Mouse (Mus musculus) kidney, adult 8-10 months (tissue): ENCODE measurements around the gene Ace2.

Source experiments
- DNase-seq, 2 experiments: peaks; one replicate each; pipeline ENCODE4 v3.0.0; 2022

The Ace2 gene

GRCm38 (mm10) chrX:164139032-164139431, at the start of gene Ace2:
Ace2 (plus strand) TSS chrX:164139332.
- no peak for DNase-seq

GRCm38 (mm10) chrX:164089916-164090315, 49.2 kb upstream of the Ace2 start:
- DNase-seq: peak in 1 of 2 experiments; percentile 57

- no peak for DNase-seq
Observed at GRCm38 (mm10) chrX:164092300-164093169, 46.6 kb upstream of the Ace2 start.

- DNase-seq: no peak
Observed at GRCm38 (mm10) chrX:164093435-164093834, 45.7 kb upstream of the Ace2 start.

- no peak for DNase-seq
Observed at GRCm38 (mm10) chrX:164095838-164096237, 43.3 kb upstream of the Ace2 start.

- DNase-seq: no peak
Observed at GRCm38 (mm10) chrX:164101483-164101882, 37.6 kb upstream of the Ace2 start.

- DNase-seq: no peak
Observed at GRCm38 (mm10) chrX:164102198-164102597, 36.9 kb upstream of the Ace2 start.

- DNase-seq: no peak
Observed at GRCm38 (mm10) chrX:164102656-164103055, 36.5 kb upstream of the Ace2 start.

- DNase-seq: no peak
Observed at GRCm38 (mm10) chrX:164111146-164111545, 28.0 kb upstream of the Ace2 start.

- DNase-seq: no peak
Observed at GRCm38 (mm10) chrX:164113744-164114143, 25.4 kb upstream of the Ace2 start.

GRCm38 (mm10) chrX:164123942-164124341, 15.2 kb upstream of the Ace2 start:
- DNase-seq: no peak

GRCm38 (mm10) chrX:164133531-164133930, 5.6 kb upstream of the Ace2 start:
- DNase-seq: no peak

GRCm38 (mm10) chrX:164135304-164135818, 3.8 kb upstream of the Ace2 start:
- no peak for DNase-seq

- no peak for DNase-seq
Observed at GRCm38 (mm10) chrX:164145463-164146250, 6.5 kb downstream of the Ace2 start.

- DNase-seq: peak; percentile 38 to 68
Observed at GRCm38 (mm10) chrX:164152703-164153102, 13.6 kb downstream of the Ace2 start.

- DNase-seq: no peak
Observed at GRCm38 (mm10) chrX:164153606-164154005, 14.5 kb downstream of the Ace2 start.

- DNase-seq: no peak
Observed at GRCm38 (mm10) chrX:164154594-164154993, 15.5 kb downstream of the Ace2 start.

- DNase-seq: no peak
Observed at GRCm38 (mm10) chrX:164164681-164165080, 25.5 kb downstream of the Ace2 start.

GRCm38 (mm10) chrX:164171034-164171433, 31.9 kb downstream of the Ace2 start:
- no peak for DNase-seq

- DNase-seq: no peak
Observed at GRCm38 (mm10) chrX:164173880-164174279, 34.7 kb downstream of the Ace2 start.

GRCm38 (mm10) chrX:164175311-164175710, 36.2 kb downstream of the Ace2 start:
- no peak for DNase-seq

GRCm38 (mm10) chrX:164175780-164176179, 36.6 kb downstream of the Ace2 start:
- no peak for DNase-seq

- no peak for DNase-seq
Observed at GRCm38 (mm10) chrX:164178856-164179255, 39.7 kb downstream of the Ace2 start.

GRCm38 (mm10) chrX:164179746-164180145, 40.6 kb downstream of the Ace2 start:
- peak; percentile 35 to 58 for DNase-seq
